9 mouse cellular contexts compared by ENCODE assay signal in genomic region chr13:34642941-34643875, GRCm38 (mm10). TPM values are rescaled to one million over a fixed set of nuclear protein-coding genes. Genes with fewer than 3 reads are reported as not detected.
A peak's percentile ranks its signal among the peaks of the same experiment; 100 is the strongest.
DNase-seq lines count a peak whose midpoint lies in the region; ATAC-seq and TF ChIP-seq lines count a peak whose summit lies in the region.
"Had no signal": no experiment of that assay in that cellular context is flagged by ENCODE, and none has a peak within 500 bp of the region (broad histone marks: within the 10 kb centered on the region; RNA-seq: fewer than 3 reads in every experiment).

No protein-coding gene starts in this region.

- DNase-seq in CD4-positive, CD25-positive, alpha-beta regulatory T cell, adult 2 months (ENCODE audit: low read depth, low spot score): peak; percentile 68
- DNase-seq in urinary bladder, postnatal 14 days (ENCODE audit: low spot score): peak; percentile 63
- no peak for DNase-seq in urinary bladder, adult 2 months (ENCODE audit: low spot score)
- peak; percentile 91 for DNase-seq in forebrain, postnatal 0 days
- DNase-seq in kidney, postnatal 36 days: peak; percentile 46 to 83
- peak; percentile 76 for DNase-seq in lung, postnatal 14 days
- peak; percentile 41 for DNase-seq in right cerebral cortex, postnatal 25 days

- no peak overlapping the region for H3K9ac ChIP-seq in forebrain, postnatal 0 days

- H3K4me3 ChIP-seq in forebrain, postnatal 0 days (ENCODE audit: low read depth, low read length): no peak overlapping the region

- no peaks in the 10 kb centered on the region for H3K9me3 ChIP-seq in forebrain, postnatal 0 days (ENCODE audit: low read length)

- peak; percentile 98 for TF ChIP-seq CTCF in forebrain, postnatal 0 days (IDR thresholded peaks at IDR 0.05; ENCODE audit: low read depth)

- H3K27ac ChIP-seq in forebrain, postnatal 0 days (ENCODE audit: low read depth, low read length): no peak overlapping the region

- ATAC-seq in CD4-positive, CD25-positive, alpha-beta regulatory T cell, adult 4 months: no peak
- ATAC-seq in forebrain, postnatal 0 days: peak; percentile 54; the same call in 1 of the 2 replicates

- no peaks in the 10 kb centered on the region for H3K36me3 ChIP-seq in forebrain, postnatal 0 days (ENCODE audit: insufficient read depth)

- no peak overlapping the region for H3K4me2 ChIP-seq in forebrain, postnatal 0 days (ENCODE audit: low read depth)

- H3K27me3 ChIP-seq in forebrain, postnatal 0 days (ENCODE audit: insufficient read depth, low read length): no peaks in the 10 kb centered on the region

- 23% methylated on average over 7 of the region's 7 CpGs for WGBS in forebrain, postnatal 0 days

- peaks cover 3% of the 10 kb centered on the region; the same call in 1 of the 2 replicates for H3K4me1 ChIP-seq in forebrain, postnatal 0 days (ENCODE audit: insufficient read depth)

RNA-seq across cellular contexts. Expression of gene Pxdc1, which starts 10.1 kb away (rescaled TPM):
- under 1 TPM in 1 of 2 experiments, not detected in 1; 0.33 TPM for polyA plus RNA-seq in CD4-positive, CD25-positive, alpha-beta regulatory T cell, adult 4 months (2017; shearing (Covaris generic))
- 17.1 and 29.2 TPM in 2 replicates for polyA plus RNA-seq in urinary bladder, adult 2 months (2012; rRNA removed)
- 6.7 and 10.6 TPM in 2 replicates for total RNA-seq in forebrain, postnatal 0 days (2014; rRNA removed)
- 5.3 and 6.3 TPM in 2 replicates for polyA plus RNA-seq in forebrain, postnatal 0 days (2015; fragmentation: Nextera tagmentation; extraction: Ambion mirVana)
- total RNA-seq: hematopoietic stem cell, adult 5-6 weeks had no signal
